Mouse (Mus musculus) liver, adult 2 months (tissue): ENCODE results near the gene Sdr42e1.

ENCODE experiments used
- CTCF ChIP-seq: fragments of 200-500 bp; IDR thresholded peaks from 2 replicates; pipeline ENCODE4 v1.5.1; 2011; ENCODE audit warnings: low read depth, low read length, control low read depth
- POLR2A ChIP-seq: fragments of 200-500 bp; IDR thresholded peaks from 2 replicates; pipeline ENCODE4 v1.6.1; 2011; ENCODE audit warnings: low read length, control low read depth; ENCODE audit not compliant: insufficient read depth; ENCODE audit errors: extremely low read depth

- TF ChIP-seq CTCF = no peak
- no peak for TF ChIP-seq POLR2A
These were observed 3.0 kb downstream of the Sdr42e1 start for GRCm38 (mm10) chr8:117670461-117670860.
